9 mouse cellular contexts compared by ENCODE assay signal in genomic region chr16:24434531-24435114, GRCm38 (mm10). TPM values are rescaled to one million over a fixed set of nuclear protein-coding genes. Genes with fewer than 3 reads are reported as not detected.
DNase-seq lines count a peak whose midpoint lies in the region; ATAC-seq and TF ChIP-seq lines count a peak whose summit lies in the region.
"Had no signal": no experiment of that assay in that cellular context is flagged by ENCODE, and none has a peak within 500 bp of the region (broad histone marks: within the 10 kb centered on the region; RNA-seq: fewer than 3 reads in every experiment).

No protein-coding gene starts in this region.

- no peak for TF ChIP-seq CTCF in thymus, adult 2 months (IDR thresholded peaks at IDR 0.05; ENCODE audit: borderline replicate concordance, control insufficient read depth, extremely low read depth, insufficient read depth, low read length, poor library complexity)

- peak overlapping the region; percentile 15; the same call in 1 of the 2 replicates for H3K9ac ChIP-seq in heart, embryonic 15.5 days
- H3K9ac ChIP-seq in limb, embryonic 12.5 days (replicated peaks), result no peak overlapping the region
- H3K9ac ChIP-seq: liver, embryonic 15.5 days had no signal

- 71% methylated on average over 7 of the region's 7 CpGs for WGBS in thymus, adult 2 months
- 23% methylated on average over 7 of the region's 7 CpGs for WGBS in heart, embryonic 15.5 days
- WGBS in limb, embryonic 12.5 days, result 31% methylated on average over 7 of the region's 7 CpGs

- peaks cover 40% of the 10 kb centered on the region for H3K4me1 ChIP-seq in thymus, adult 2 months (replicated peaks; ENCODE audit: control insufficient read depth, insufficient read depth, low read length)
- peaks cover 63% of the 10 kb centered on the region for H3K4me1 ChIP-seq in heart, embryonic 15.5 days (replicated peaks)
- peaks cover 33% of the 10 kb centered on the region for H3K4me1 ChIP-seq in limb, embryonic 12.5 days (replicated peaks)

- H3K36me3 ChIP-seq in thymus, adult 2 months (ENCODE audit: control insufficient read depth, insufficient read depth, low read length), result no peaks in the 10 kb centered on the region
- no peaks in the 10 kb centered on the region for H3K36me3 ChIP-seq in heart, embryonic 15.5 days
- H3K36me3 ChIP-seq in limb, embryonic 12.5 days, result no peaks in the 10 kb centered on the region
- H3K36me3 ChIP-seq: liver, embryonic 15.5 days had no signal

- H3K27me3 ChIP-seq in thymus, adult 2 months (ENCODE audit: control insufficient read depth, insufficient read depth, low read length), result no peaks in the 10 kb centered on the region
- H3K27me3 ChIP-seq in heart, embryonic 15.5 days, result no peaks in the 10 kb centered on the region
- no peaks in the 10 kb centered on the region for H3K27me3 ChIP-seq in limb, embryonic 12.5 days
- H3K27me3 ChIP-seq: liver, embryonic 15.5 days had no signal

- peak overlapping the region; percentile 48 for H3K4me2 ChIP-seq in heart, embryonic 15.5 days
- no peak overlapping the region for H3K4me2 ChIP-seq in limb, embryonic 12.5 days
- H3K4me2 ChIP-seq: liver, embryonic 15.5 days had no signal

- TF ChIP-seq POLR2A in thymus, adult 2 months (IDR thresholded peaks at IDR 0.05; ENCODE audit: control insufficient read depth, extremely low read depth, insufficient read depth, low read length, poor library complexity), result no peak

- peak overlapping the region; percentile 12; the same call in 1 of the 2 replicates for H3K27ac ChIP-seq in thymus, adult 2 months (ENCODE audit: control insufficient read depth, insufficient read depth, low read length)
- peak overlapping the region; percentile 90 for H3K27ac ChIP-seq in heart, embryonic 15.5 days
- 0 out of 2 replicates have a peak overlapping the region, but pooled peaks have one; percentile 17 for H3K27ac ChIP-seq in limb, embryonic 12.5 days
- H3K27ac ChIP-seq: liver, embryonic 15.5 days had no signal

- ATAC-seq in heart, embryonic 15.5 days (replicated peaks; ENCODE audit: insufficient number of reproducible peaks, insufficient read depth, low FRiP score, low read depth), result peak; percentile 82
- ATAC-seq in limb, embryonic 12.5 days (ENCODE audit: insufficient number of reproducible peaks, insufficient read depth, low FRiP score, low TSS enrichment, low read depth), result no peak

- no peak for DNase-seq in thymus, adult 2 months
- no peak for DNase-seq in thymus, postnatal 25 days
- DNase-seq in cerebellum, postnatal 25 days, result peak; percentile 56 to 70
- DNase-seq in natural killer cell, adult 2 months (ENCODE audit: low spot score in 2 of 2), result no peak
- no peak for DNase-seq in right cerebral cortex, postnatal 14 days
- DNase-seq in retina, embryonic 14.5 days (ENCODE audit: low spot score), result no peak

- H3K4me3 ChIP-seq in thymus, adult 2 months (ENCODE audit: control insufficient read depth, insufficient read depth, low read length), result no peak overlapping the region
- H3K4me3 ChIP-seq in heart, embryonic 15.5 days, result no peak overlapping the region
- H3K4me3 ChIP-seq in limb, embryonic 12.5 days (replicated peaks), result no peak overlapping the region
- H3K4me3 ChIP-seq: liver, embryonic 15.5 days had no signal

- H3K9me3 ChIP-seq in heart, embryonic 15.5 days (replicated peaks), result no peaks in the 10 kb centered on the region
- no peaks in the 10 kb centered on the region for H3K9me3 ChIP-seq in limb, embryonic 12.5 days
- H3K9me3 ChIP-seq: liver, embryonic 15.5 days had no signal

RNA-seq across cellular contexts. Expression of gene Lpp, which starts 41.3 kb away (rescaled TPM):
- 14.1 and 15.0 TPM in 2 replicates for polyA plus RNA-seq in thymus, adult 2 months (2012; rRNA removed)
- 42.6 and 49.5 TPM in 2 replicates for polyA plus RNA-seq in heart, embryonic 15.5 days (2015; fragmentation: Nextera tagmentation; extraction: Ambion mirVana)
- polyA plus RNA-seq in limb, embryonic 12.5 days (2016; fragmentation: Nextera tagmentation; extraction: Ambion mirVana), result 39.4 and 40.3 TPM in 2 replicates

Comparison
In these comparisons a context has a peak if more than half of its experiments do, and no peak if none do; other contexts are left out.
1. DNase-seq: peak in cerebellum, postnatal 25 days (2 of 2); none in thymus, adult 2 months (single experiment), thymus, postnatal 25 days (single experiment), natural killer cell, adult 2 months (0 of 2), right cerebral cortex, postnatal 14 days (single experiment) and retina, embryonic 14.5 days (single experiment).
2. H3K27ac ChIP-seq: peak in every context shown above with its lines; median percentile 90 in heart, embryonic 15.5 days; 17 in limb, embryonic 12.5 days; 12 in thymus, adult 2 months.